Mouse (Mus musculus) hindbrain, embryonic 15.5 days (tissue): ENCODE measurements at regions not wholly inside any gene's neighbourhood (a gene's known extent, or its start where the extent isn't known, plus 50 kb on each side); places are given as distances from the start of the nearest gene placed in this dataset.

Experiments
- ATAC-seq: fragments of 200-750 bp; cut with Nextera tagmentation; 2 replicates; pipeline ENCODE4 v1.8.0; 2017; ENCODE audit warnings: low read depth, moderate number of reproducible peaks, moderate TSS enrichment; ENCODE audit not compliant: low FRiP score
- H3K27ac ChIP-seq: fragments of 300-500 bp; sonication (generic); replicated peaks from 2 replicates; pipeline ENCODE4 v1.5.1; 2015; ENCODE audit warnings: mild to moderate bottlenecking, inconsistent platforms
- H3K27me3 ChIP-seq: fragments of 300-500 bp; sonication (generic); 2 replicates; pipeline ENCODE4 v1.6.1; 2015; ENCODE audit warnings: control low read depth, inconsistent platforms
- H3K36me3 ChIP-seq: fragments of 300-500 bp; sonication (generic); 2 replicates; pipeline ENCODE4 v1.6.1; 2015; ENCODE audit warnings: control low read depth, inconsistent platforms
- H3K4me1 ChIP-seq: fragments of 300-500 bp; sonication (generic); replicated peaks from 2 replicates; pipeline ENCODE4 v1.6.1; 2015; ENCODE audit warnings: control low read depth, inconsistent platforms
- H3K4me2 ChIP-seq: fragments of 300-500 bp; sonication (generic); 2 replicates; pipeline ENCODE4 v1.6.1; 2015; ENCODE audit warnings: moderate library complexity, mild to moderate bottlenecking, inconsistent platforms
- H3K4me3 ChIP-seq: fragments of 300-500 bp; sonication (generic); 2 replicates; pipeline ENCODE4 v1.5.1; 2015; ENCODE audit warnings: mild to moderate bottlenecking, inconsistent platforms
- H3K9ac ChIP-seq: fragments of 300-500 bp; sonication (generic); 2 replicates; pipeline ENCODE4 v1.6.1; 2015; ENCODE audit warnings: inconsistent platforms
- H3K9me3 ChIP-seq: fragments of 300-500 bp; sonication (generic); 2 replicates; pipeline ENCODE4 v1.6.1; 2016; ENCODE audit warnings: control low read depth, inconsistent platforms
- WGBS: fragments of 180-500 bp; shearing (Covaris S2); methylation state at CpG from one replicate; pipeline ENCODE4 v1.1.7; 2015; 5-methylcytosine and 5-hydroxymethylcytosine counted together

DNA sequence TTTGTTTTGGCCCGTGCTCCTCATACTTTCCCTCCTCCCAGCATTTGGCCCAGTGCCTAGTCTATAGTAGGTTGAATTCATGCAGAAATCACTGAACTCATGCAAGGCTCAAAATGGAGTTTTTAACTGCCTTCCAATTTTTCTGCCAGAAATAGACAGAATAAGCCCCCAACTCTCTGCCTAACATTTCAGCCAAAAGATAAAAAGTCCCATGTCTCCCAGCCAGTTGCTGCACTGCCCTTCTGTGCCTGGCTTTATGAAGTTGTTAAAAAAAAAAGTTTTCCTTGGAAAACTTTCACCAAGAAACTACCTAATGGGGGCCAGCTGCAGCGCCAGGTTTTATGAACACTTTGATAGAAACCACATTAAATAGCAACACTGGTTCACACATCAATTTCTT, 222.0 kb downstream of the Zic3 start:
- H3K9me3 ChIP-seq, result no peaks in the 10 kb centered on the region
- ATAC-seq, result no peak
- no peak overlapping the region for H3K9ac ChIP-seq
- H3K4me2 ChIP-seq, result no peak overlapping the region
- H3K4me3 ChIP-seq, result no peak overlapping the region
- H3K27ac ChIP-seq, result no peak overlapping the region
- H3K36me3 ChIP-seq, result no peaks in the 10 kb centered on the region
- no peaks in the 10 kb centered on the region for H3K27me3 ChIP-seq
- no peaks in the 10 kb centered on the region for H3K4me1 ChIP-seq
- WGBS, result 68% methylated on average over 2 of the region's 2 CpGs

DNA sequence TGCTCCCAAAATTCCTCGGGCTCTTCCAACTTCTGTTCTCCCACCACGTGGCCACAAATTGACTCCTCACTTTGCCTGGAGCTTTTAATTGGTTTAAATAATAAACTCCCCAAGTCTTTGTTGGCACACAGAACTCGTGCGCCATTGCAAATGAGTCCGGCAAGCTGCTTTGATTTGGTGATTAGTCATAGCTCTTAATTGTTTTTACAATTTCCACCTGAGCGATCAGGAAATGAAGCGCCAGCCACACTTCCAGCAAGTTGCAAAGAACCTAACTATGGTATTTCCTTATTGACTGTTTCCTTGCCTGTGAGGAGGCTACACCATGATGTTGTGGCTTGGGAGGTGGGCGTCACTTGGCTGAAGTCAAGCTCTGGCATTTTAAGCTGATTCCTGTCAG, 233.5 kb downstream of the Zic3 start:
- Histone ChIP-seq H3K4me2 (peak overlapping the region; percentile 8; the same call in 1 of the 2 replicates), H3K27ac (no peak overlapping the region), H3K9me3 (no peaks in the 10 kb centered on the region), H3K27me3 (no peaks in the 10 kb centered on the region), H3K36me3 (no peaks in the 10 kb centered on the region), H3K4me1 (no peaks in the 10 kb centered on the region), H3K9ac (no peak overlapping the region), H3K4me3 (no peak overlapping the region)
- 34% methylated on average over 8 of the region's 8 CpGs for WGBS
- ATAC-seq, result no peak

- Histone ChIP-seq H3K36me3 (no peaks in the 10 kb centered on the region), H3K9me3 (no peaks in the 10 kb centered on the region), H3K9ac (no peak overlapping the region), H3K4me1 (no peaks in the 10 kb centered on the region), H3K27me3 (no peaks in the 10 kb centered on the region), H3K27ac (no peak overlapping the region), H3K4me2 (no peak overlapping the region), H3K4me3 (no peak overlapping the region)
- ATAC-seq, result no peak
- 85% methylated on average over 2 of the region's 2 CpGs for WGBS
Measured at GRCm38 (mm10) chrX:58282903-58283302, 260.4 kb downstream of the Zic3 start.

- H3K27me3 ChIP-seq, result no peaks in the 10 kb centered on the region
- no peaks in the 10 kb centered on the region for H3K4me1 ChIP-seq
- H3K4me2 ChIP-seq, result no peak overlapping the region
- no peaks in the 10 kb centered on the region for H3K36me3 ChIP-seq
- no peaks in the 10 kb centered on the region for H3K9me3 ChIP-seq
- no peak overlapping the region for H3K9ac ChIP-seq
- H3K27ac ChIP-seq, result no peak overlapping the region
- no peak for ATAC-seq
- H3K4me3 ChIP-seq, result no peak overlapping the region
Measured at GRCm38 (mm10) chrX:58322832-58323231, 300.3 kb downstream of the Zic3 start.

- no peak for ATAC-seq
- Histone ChIP-seq H3K27ac (no peak overlapping the region), H3K36me3 (no peaks in the 10 kb centered on the region), H3K4me2 (no peak overlapping the region), H3K4me3 (no peak overlapping the region), H3K4me1 (no peaks in the 10 kb centered on the region), H3K9me3 (no peaks in the 10 kb centered on the region), H3K9ac (no peak overlapping the region), H3K27me3 (no peaks in the 10 kb centered on the region)
- WGBS, result 90% methylated on average over 5 of the region's 5 CpGs
Measured at GRCm38 (mm10) chrX:58351606-58352005, 329.1 kb downstream of the Zic3 start.

- Histone ChIP-seq H3K27ac (no peak overlapping the region), H3K9me3 (no peaks in the 10 kb centered on the region), H3K4me2 (no peak overlapping the region), H3K4me3 (no peak overlapping the region), H3K36me3 (no peaks in the 10 kb centered on the region), H3K4me1 (no peaks in the 10 kb centered on the region), H3K9ac (no peak overlapping the region), H3K27me3 (no peaks in the 10 kb centered on the region)
- ATAC-seq, result peak; percentile 30; the same call in 1 of the 2 replicates
- 53% methylated on average over 3 of the region's 3 CpGs for WGBS
Measured at GRCm38 (mm10) chrX:58377926-58378325, 355.4 kb downstream of the Zic3 start.
